Mouse (Mus musculus) small intestine, adult 2 months (tissue): ENCODE data around the gene Hes7.

Source experiments
- CTCF ChIP-seq: fragments of 200-500 bp; IDR thresholded peaks from 2 replicates; pipeline ENCODE4 v1.5.1; 2012; ENCODE audit warnings: low read depth, mild to moderate bottlenecking, control low read depth, inconsistent platforms, low read length, moderate library complexity, mixed read lengths; ENCODE audit not compliant: insufficient replicate concordance, insufficient read length; ENCODE audit errors: extremely low read depth
- POLR2A ChIP-seq: fragments of 200-500 bp; IDR thresholded peaks from 2 replicates; pipeline ENCODE4 v1.6.1; 2012; ENCODE audit warnings: low read depth, mild to moderate bottlenecking, control low read depth, inconsistent platforms, low read length, moderate library complexity

DNA sequence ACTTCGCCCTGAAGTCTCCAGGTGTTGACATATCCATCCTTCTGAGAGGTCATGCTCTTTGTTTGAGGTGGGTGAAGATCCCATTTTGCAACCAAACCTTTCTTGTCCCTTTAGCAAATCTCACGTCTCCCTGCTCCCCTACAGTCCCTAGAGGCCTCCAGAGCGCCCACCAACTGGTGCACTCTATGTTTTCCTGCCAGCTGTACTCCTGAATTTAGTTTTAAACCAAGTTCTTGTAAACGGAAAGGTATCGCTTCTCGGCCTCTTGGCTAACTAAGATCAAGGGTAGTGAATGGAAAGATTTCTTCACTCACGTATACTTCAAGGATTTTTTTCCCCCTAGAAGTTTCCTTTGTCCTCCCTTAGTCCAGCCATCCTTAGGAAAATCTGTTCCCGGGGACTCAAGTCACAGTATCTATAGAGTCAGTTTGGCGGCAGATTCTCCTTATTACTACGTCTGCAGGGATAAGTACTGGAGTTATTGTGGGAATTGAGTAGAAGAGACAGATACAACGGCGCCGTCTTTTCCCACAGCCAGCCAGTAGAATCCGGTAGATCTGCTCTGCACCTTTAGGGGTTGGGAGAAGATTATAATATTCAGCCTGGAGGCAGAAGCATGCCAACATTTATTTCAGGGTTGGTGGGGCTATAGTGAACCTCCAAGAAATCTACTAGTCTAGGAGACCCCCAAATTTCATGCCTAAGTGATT, 603 bp upstream of the Hes7 start:
- TF ChIP-seq POLR2A (no peak), CTCF (no peak)
